Mouse (Mus musculus): ENCODE measurements around the gene BC107364. TPM values are rescaled to one million over a fixed set of nuclear protein-coding genes. Genes with fewer than 3 reads are reported as not detected.
"Not testable (repeated sequence)": the region's sequence is repeated elsewhere in the genome, so short reads cannot be mapped to it uniquely, and the experiment has no call there.

BC107364 gene
- polyA plus RNA-seq, 1 experiment = 5.5 TPM

DNA sequence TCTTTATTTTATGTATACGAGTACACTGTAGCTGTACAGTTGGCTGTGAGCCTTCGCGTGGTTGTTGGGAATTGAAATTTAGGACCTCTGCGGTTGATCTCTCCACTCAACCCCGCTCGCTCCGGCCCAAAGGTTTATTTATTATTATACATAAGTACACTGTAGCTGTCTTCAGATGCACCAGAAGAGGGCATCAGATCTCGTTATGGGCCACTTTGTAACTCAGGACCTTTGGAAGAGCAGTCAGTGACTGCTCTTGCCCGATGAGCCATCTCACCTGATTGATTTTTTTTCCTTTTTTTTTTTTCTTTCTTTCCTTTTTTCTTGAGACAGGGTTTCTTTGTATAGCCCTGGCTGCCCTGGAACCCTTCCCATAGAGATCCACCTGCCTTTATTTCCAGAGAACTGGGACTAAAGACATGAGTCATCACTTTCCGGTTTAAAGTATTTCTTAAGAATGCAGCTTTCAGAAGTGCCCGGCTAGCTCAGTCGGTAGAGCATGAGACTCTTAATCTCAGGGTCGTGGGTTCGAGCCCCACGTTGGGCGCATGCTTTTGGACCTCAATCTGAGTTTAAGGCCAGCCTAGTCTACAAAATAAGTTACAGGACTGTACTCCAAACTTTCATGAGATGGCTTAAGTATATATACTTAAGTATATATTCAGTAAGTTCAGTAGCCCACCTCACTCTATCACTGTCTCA is 24.2 kb downstream of the BC107364 start:
- H3K4me3 ChIP-seq (ENCODE audit: control insufficient read depth, low read depth, low read length) = no peak overlapping the region
- no peaks in the 10 kb centered on the region for H3K36me3 ChIP-seq (ENCODE audit: control insufficient read depth, insufficient read depth, low read length)
- no peak overlapping the region for H3K27ac ChIP-seq (ENCODE audit: control insufficient read depth, insufficient read depth, low read depth, low read length)
- TF ChIP-seq CTCF (IDR thresholded peaks at IDR 0.05; ENCODE audit: control insufficient read depth, insufficient read depth, insufficient replicate concordance, low read depth, low read length) = no peak
- TF ChIP-seq POLR2A (IDR thresholded peaks at IDR 0.05; ENCODE audit: control insufficient read depth, low read depth, low read length) = no peak
- no peaks in the 10 kb centered on the region for H3K27me3 ChIP-seq (ENCODE audit: control insufficient read depth, insufficient read depth, low read length)
- no peaks in the 10 kb centered on the region for H3K4me1 ChIP-seq (ENCODE audit: control insufficient read depth, insufficient read depth, low read length)

DNA sequence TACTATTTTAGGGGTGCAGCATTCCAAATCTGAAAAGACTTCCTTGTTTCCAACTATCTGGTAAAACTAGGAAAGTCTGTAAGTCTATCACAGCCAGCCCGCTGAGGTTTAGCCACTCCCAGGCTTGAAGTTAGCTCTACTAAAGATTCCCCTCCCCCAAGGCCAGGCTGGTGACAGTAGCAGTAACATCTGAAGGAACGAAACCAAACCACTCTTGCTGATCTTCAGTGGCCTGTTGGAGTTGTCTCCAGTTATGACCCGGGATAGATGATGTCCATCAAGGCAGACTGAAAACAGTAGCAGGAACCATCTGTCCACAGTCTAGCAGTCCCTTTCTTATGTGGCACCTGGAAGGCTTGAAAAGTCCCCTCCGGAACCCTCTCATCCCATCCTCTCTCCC is 24.8 kb downstream of the BC107364 start:
- Histone ChIP-seq H3K36me3 (ENCODE audit: control insufficient read depth, insufficient read depth, low read length) (no peaks in the 10 kb centered on the region), H3K4me1 (ENCODE audit: control insufficient read depth, insufficient read depth, low read length) (no peaks in the 10 kb centered on the region), H3K4me3 (ENCODE audit: control insufficient read depth, low read depth, low read length) (no peak overlapping the region), H3K27me3 (ENCODE audit: control insufficient read depth, insufficient read depth, low read length) (no peaks in the 10 kb centered on the region), H3K27ac (ENCODE audit: control insufficient read depth, insufficient read depth, low read depth, low read length) (no peak overlapping the region)
- no peak for TF ChIP-seq POLR2A (IDR thresholded peaks at IDR 0.05; ENCODE audit: control insufficient read depth, low read depth, low read length)
- no peak for TF ChIP-seq CTCF (IDR thresholded peaks at IDR 0.05; ENCODE audit: control insufficient read depth, insufficient read depth, insufficient replicate concordance, low read depth, low read length)

DNA sequence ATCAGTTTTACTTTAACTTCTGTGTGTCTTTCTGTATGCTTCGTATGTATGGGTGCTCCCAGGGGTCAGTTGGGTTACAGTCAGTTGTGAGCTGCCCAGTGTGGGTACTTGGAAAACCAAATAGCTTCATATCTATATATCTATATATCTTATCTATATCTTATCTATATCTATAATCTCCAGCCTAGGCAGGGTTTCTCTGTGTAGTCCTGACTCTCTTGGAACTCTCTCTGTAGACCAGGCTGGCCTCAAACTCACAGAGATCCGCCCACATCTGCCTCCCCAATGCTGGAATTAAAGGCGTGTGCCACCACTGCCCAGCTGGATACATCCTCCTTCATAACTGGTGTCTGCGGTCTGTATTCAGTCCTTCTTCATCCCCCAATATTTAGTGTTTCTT is 25.8 kb downstream of the BC107364 start:
- no peaks in the 10 kb centered on the region for H3K4me1 ChIP-seq (ENCODE audit: control insufficient read depth, insufficient read depth, low read length)
- no peak overlapping the region for H3K4me3 ChIP-seq (ENCODE audit: control insufficient read depth, low read depth, low read length)
- H3K36me3 ChIP-seq (ENCODE audit: control insufficient read depth, insufficient read depth, low read length) = no peaks in the 10 kb centered on the region
- H3K27me3 ChIP-seq (ENCODE audit: control insufficient read depth, insufficient read depth, low read length) = no peaks in the 10 kb centered on the region
- H3K27ac ChIP-seq (ENCODE audit: control insufficient read depth, insufficient read depth, low read depth, low read length) = no peak overlapping the region
- TF ChIP-seq POLR2A (IDR thresholded peaks at IDR 0.05; ENCODE audit: control insufficient read depth, low read depth, low read length) (no peak), CTCF (IDR thresholded peaks at IDR 0.05; ENCODE audit: control insufficient read depth, insufficient read depth, insufficient replicate concordance, low read depth, low read length) (no peak)

DNA sequence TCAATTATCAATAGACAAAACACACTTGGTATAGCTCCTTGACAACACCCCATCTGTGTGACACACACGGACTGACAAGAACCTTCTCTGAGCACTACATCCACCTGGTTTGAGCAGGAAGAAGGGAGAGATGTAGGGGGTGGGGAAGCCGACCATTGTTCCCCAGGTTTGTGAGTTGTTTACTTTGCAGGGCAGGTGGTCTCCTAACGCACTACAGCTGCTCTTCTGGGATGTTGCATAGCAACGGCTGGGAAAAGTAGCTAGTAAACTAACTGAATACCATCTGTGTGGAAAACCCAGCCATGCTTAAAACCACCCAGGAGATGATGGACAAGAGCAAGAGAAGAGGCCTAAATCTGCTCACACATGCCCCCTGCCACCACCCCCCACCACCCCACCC is 27.7 kb downstream of the BC107364 start:
- not testable (repeated sequence) for H3K4me1 ChIP-seq (ENCODE audit: control insufficient read depth, insufficient read depth, low read length); H3K27me3 ChIP-seq (ENCODE audit: control insufficient read depth, insufficient read depth, low read length); H3K36me3 ChIP-seq (ENCODE audit: control insufficient read depth, insufficient read depth, low read length); H3K4me3 ChIP-seq (ENCODE audit: control insufficient read depth, low read depth, low read length); H3K27ac ChIP-seq (ENCODE audit: control insufficient read depth, insufficient read depth, low read depth, low read length)

GRCm38 (mm10) chr3:96423889-96424288 is 28.2 kb downstream of the BC107364 start:
- TF ChIP-seq POLR2A (IDR thresholded peaks at IDR 0.05; ENCODE audit: control insufficient read depth, low read depth, low read length) (no peak), CTCF (IDR thresholded peaks at IDR 0.05; ENCODE audit: control insufficient read depth, insufficient read depth, insufficient replicate concordance, low read depth, low read length) (no peak)
- no peak overlapping the region for H3K27ac ChIP-seq (ENCODE audit: control insufficient read depth, insufficient read depth, low read depth, low read length)
- H3K4me3 ChIP-seq (ENCODE audit: control insufficient read depth, low read depth, low read length) = no peak overlapping the region
- no peaks in the 10 kb centered on the region for H3K4me1 ChIP-seq (ENCODE audit: control insufficient read depth, insufficient read depth, low read length)
- no peaks in the 10 kb centered on the region for H3K27me3 ChIP-seq (ENCODE audit: control insufficient read depth, insufficient read depth, low read length)
- no peaks in the 10 kb centered on the region for H3K36me3 ChIP-seq (ENCODE audit: control insufficient read depth, insufficient read depth, low read length)

DNA sequence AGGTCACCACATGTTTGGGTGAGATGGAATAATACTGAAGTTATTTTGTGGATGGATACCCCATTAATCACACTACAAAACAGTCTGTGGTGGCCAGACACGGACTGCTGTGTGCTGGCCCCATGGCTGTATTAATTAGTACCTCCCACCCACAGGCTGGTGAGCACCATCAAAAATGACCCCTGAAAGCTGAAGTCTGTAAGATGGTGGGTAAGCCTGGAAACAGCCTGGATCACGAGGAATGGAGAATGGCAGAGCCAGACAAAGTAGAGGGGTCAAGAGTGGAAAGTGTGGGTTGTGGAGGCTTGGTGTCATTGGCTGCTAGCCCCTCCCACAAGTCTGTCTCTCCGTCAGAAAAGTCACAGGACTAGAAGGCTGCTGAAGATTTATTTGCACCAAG is 31.3 kb downstream of the BC107364 start:
- Histone ChIP-seq H3K4me3 (ENCODE audit: control insufficient read depth, low read depth, low read length) (no peak overlapping the region), H3K4me1 (ENCODE audit: control insufficient read depth, insufficient read depth, low read length) (no peaks in the 10 kb centered on the region), H3K36me3 (ENCODE audit: control insufficient read depth, insufficient read depth, low read length) (no peaks in the 10 kb centered on the region), H3K27me3 (ENCODE audit: control insufficient read depth, insufficient read depth, low read length) (no peaks in the 10 kb centered on the region), H3K27ac (ENCODE audit: control insufficient read depth, insufficient read depth, low read depth, low read length) (no peak overlapping the region)
- TF ChIP-seq POLR2A (IDR thresholded peaks at IDR 0.05; ENCODE audit: control insufficient read depth, low read depth, low read length) (no peak), CTCF (IDR thresholded peaks at IDR 0.05; ENCODE audit: control insufficient read depth, insufficient read depth, insufficient replicate concordance, low read depth, low read length) (no peak)

GRCm38 (mm10) chr3:96418902-96419301 is 33.2 kb downstream of the BC107364 start:
- H3K4me1 ChIP-seq (ENCODE audit: control insufficient read depth, insufficient read depth, low read length); H3K4me3 ChIP-seq (ENCODE audit: control insufficient read depth, low read depth, low read length); H3K27me3 ChIP-seq (ENCODE audit: control insufficient read depth, insufficient read depth, low read length); H3K36me3 ChIP-seq (ENCODE audit: control insufficient read depth, insufficient read depth, low read length): not testable (repeated sequence)
- peak overlapping the region; percentile 66 for H3K27ac ChIP-seq (ENCODE audit: control insufficient read depth, insufficient read depth, low read depth, low read length)
